Mouse (Mus musculus) C2C12 (cell line): ENCODE measurements around the gene Tmem204.

Experiments used
- CTCF ChIP-seq: IDR thresholded peaks from one replicate; pipeline ENCODE4 v1.5.1; 2011; ENCODE audit not compliant: control insufficient read depth, insufficient read depth, insufficient read length
- MYOD1 ChIP-seq: IDR thresholded peaks from one replicate; pipeline ENCODE4 v1.6.1; 2011; ENCODE audit warnings: low read depth; ENCODE audit not compliant: control insufficient read depth, insufficient read length
- MYOG ChIP-seq: IDR thresholded peaks from one replicate; pipeline ENCODE4 v1.6.1; 2011; ENCODE audit not compliant: control insufficient read depth, insufficient read length; ENCODE audit errors: extremely low read depth
- USF1 ChIP-seq: IDR thresholded peaks from one replicate; pipeline ENCODE4 v1.6.1; 2011; ENCODE audit warnings: low read depth, mild to moderate bottlenecking, control low read depth, moderate library complexity

GRCm38 (mm10) chr17:25114908-25115645, 31.7 kb upstream of the Tmem204 start:
- TF ChIP-seq CTCF (no peak), MYOD1 (no peak), USF1 (no peak), MYOG (no peak)
